Mouse (Mus musculus): ENCODE measurements around the gene Olfr1277. TPM values are rescaled to one million over a fixed set of nuclear protein-coding genes. Genes with fewer than 3 reads are reported as not detected.

Gene Olfr1277
- polyA plus RNA-seq (2014; fragmentation: Nextera tagmentation; extraction: Ambion mirVana): not detected in 2 replicates

- no peak within 1 kb of the TSS for H3K4me2 ChIP-seq (ENCODE audit: low read length)
- H3K9me3 ChIP-seq (replicated peaks; ENCODE audit: control insufficient read depth, low read length): no peaks in the 10 kb centered on the region
- H3K4me3 ChIP-seq (ENCODE audit: low read depth, low read length): no peak within 1 kb of the TSS
- H3K9ac ChIP-seq (ENCODE audit: low read length): no peak within 1 kb of the TSS
- WGBS: 80% methylated on average over 2 of the region's 2 CpGs
- DNase-seq (ENCODE audit: low spot score) (no peak), ATAC-seq (no peak)
- no peaks in the 10 kb centered on the region for H3K4me1 ChIP-seq (ENCODE audit: control insufficient read depth, insufficient read depth, low read length)
- H3K27ac ChIP-seq (ENCODE audit: low read depth, low read length): no peak within 1 kb of the TSS
- H3K27me3 ChIP-seq (replicated peaks; ENCODE audit: control insufficient read depth, insufficient read depth, low read length): no peaks in the 10 kb centered on the region
- H3K36me3 ChIP-seq (ENCODE audit: control insufficient read depth, insufficient read depth, low read length): no peaks in the 10 kb centered on the region
Observed at GRCm38 (mm10) chr2:111274006-111274405, at the start of gene Olfr1277. Gene Olfr1277 (minus strand): TSS chr2:111274106.

- no peaks in the 10 kb centered on the region for H3K27me3 ChIP-seq (replicated peaks; ENCODE audit: control insufficient read depth, insufficient read depth, low read length)
- no peak within 1 kb of the TSS for H3K4me3 ChIP-seq (ENCODE audit: low read depth, low read length)
- no peak within 1 kb of the TSS for H3K27ac ChIP-seq (ENCODE audit: low read depth, low read length)
- no peak within 1 kb of the TSS for H3K9ac ChIP-seq (ENCODE audit: low read length)
- no peaks in the 10 kb centered on the region for H3K9me3 ChIP-seq (replicated peaks; ENCODE audit: control insufficient read depth, low read length)
- ATAC-seq (no peak), DNase-seq (ENCODE audit: low spot score) (no peak)
- no peaks in the 10 kb centered on the region for H3K4me1 ChIP-seq (ENCODE audit: control insufficient read depth, insufficient read depth, low read length)
- H3K36me3 ChIP-seq (ENCODE audit: control insufficient read depth, insufficient read depth, low read length): no peaks in the 10 kb centered on the region
- H3K4me2 ChIP-seq (ENCODE audit: low read length): no peak within 1 kb of the TSS
Observed at GRCm38 (mm10) chr2:111313717-111314116, 39.8 kb upstream of the Olfr1277 start, which contains the start of gene Olfr1280. Gene Olfr1280 (plus strand): TSS chr2:111314017.

- H3K4me1 ChIP-seq (ENCODE audit: control insufficient read depth, insufficient read depth, low read length): no peaks in the 10 kb centered on the region
- DNase-seq (ENCODE audit: low spot score) (no peak), ATAC-seq (no peak)
- no peaks in the 10 kb centered on the region for H3K27me3 ChIP-seq (replicated peaks; ENCODE audit: control insufficient read depth, insufficient read depth, low read length)
- no peaks in the 10 kb centered on the region for H3K9me3 ChIP-seq (replicated peaks; ENCODE audit: control insufficient read depth, low read length)
- no peak within 1 kb of the TSS for H3K9ac ChIP-seq (ENCODE audit: low read length)
- no peak within 1 kb of the TSS for H3K4me3 ChIP-seq (ENCODE audit: low read depth, low read length)
- no peaks in the 10 kb centered on the region for H3K36me3 ChIP-seq (ENCODE audit: control insufficient read depth, insufficient read depth, low read length)
- no peak within 1 kb of the TSS for H3K4me2 ChIP-seq (ENCODE audit: low read length)
- H3K27ac ChIP-seq (ENCODE audit: low read depth, low read length): no peak within 1 kb of the TSS
Observed at GRCm38 (mm10) chr2:111300374-111300773, 26.5 kb upstream of the Olfr1277 start, which contains the start of gene Olfr1279. Gene Olfr1279 (plus strand): TSS chr2:111300635.

- Histone ChIP-seq H3K36me3 (ENCODE audit: control insufficient read depth, insufficient read depth, low read length) (no peaks in the 10 kb centered on the region), H3K9me3 (replicated peaks; ENCODE audit: control insufficient read depth, low read length) (no peaks in the 10 kb centered on the region), H3K27me3 (replicated peaks; ENCODE audit: control insufficient read depth, insufficient read depth, low read length) (no peaks in the 10 kb centered on the region), H3K27ac (ENCODE audit: low read depth, low read length) (no peak overlapping the region), H3K4me2 (ENCODE audit: low read length) (no peak overlapping the region), H3K4me3 (ENCODE audit: low read depth, low read length) (no peak overlapping the region), H3K9ac (ENCODE audit: low read length) (no peak overlapping the region), H3K4me1 (ENCODE audit: control insufficient read depth, insufficient read depth, low read length) (no peaks in the 10 kb centered on the region)
- DNase-seq (ENCODE audit: low spot score): no peak
- no peak for ATAC-seq
Observed at GRCm38 (mm10) chr2:111298541-111298940, 24.6 kb upstream of the Olfr1277 start.

- no peaks in the 10 kb centered on the region for H3K27me3 ChIP-seq (replicated peaks; ENCODE audit: control insufficient read depth, insufficient read depth, low read length)
- ATAC-seq: no peak
Observed at GRCm38 (mm10) chr2:111289836-111290235, 15.9 kb upstream of the Olfr1277 start, which contains the start of gene Olfr1278. Gene Olfr1278 (plus strand): TSS chr2:111290136.

GRCm38 (mm10) chr2:111254216-111254615 lies 19.7 kb downstream of the Olfr1277 start, which contains the start of gene Olfr1276:
Gene Olfr1276 (plus strand): TSS chr2:111254516.
- Histone ChIP-seq H3K4me3 (ENCODE audit: low read depth, low read length) (no peak within 1 kb of the TSS), H3K27ac (ENCODE audit: low read depth, low read length) (no peak within 1 kb of the TSS), H3K9ac (ENCODE audit: low read length) (no peak within 1 kb of the TSS), H3K27me3 (replicated peaks; ENCODE audit: control insufficient read depth, insufficient read depth, low read length) (no peaks in the 10 kb centered on the region), H3K36me3 (ENCODE audit: control insufficient read depth, insufficient read depth, low read length) (no peaks in the 10 kb centered on the region), H3K4me2 (ENCODE audit: low read length) (no peak within 1 kb of the TSS), H3K4me1 (ENCODE audit: control insufficient read depth, insufficient read depth, low read length) (no peaks in the 10 kb centered on the region), H3K9me3 (replicated peaks; ENCODE audit: control insufficient read depth, low read length) (no peaks in the 10 kb centered on the region)
- ATAC-seq (no peak), DNase-seq (ENCODE audit: low spot score) (no peak)

More at GRCm38 (mm10) chr2:111289836-111290235, 15.9 kb upstream of the Olfr1277 start, which contains the start of gene Olfr1278:
- Histone ChIP-seq H3K9me3 (replicated peaks; ENCODE audit: control insufficient read depth, low read length) (no peaks in the 10 kb centered on the region), H3K4me1 (ENCODE audit: control insufficient read depth, insufficient read depth, low read length) (no peaks in the 10 kb centered on the region), H3K9ac (ENCODE audit: low read length) (no peak within 1 kb of the TSS), H3K27ac (ENCODE audit: low read depth, low read length) (no peak within 1 kb of the TSS), H3K4me2 (ENCODE audit: low read length) (no peak within 1 kb of the TSS), H3K36me3 (ENCODE audit: control insufficient read depth, insufficient read depth, low read length) (no peaks in the 10 kb centered on the region), H3K4me3 (ENCODE audit: low read depth, low read length) (no peak within 1 kb of the TSS)
- DNase-seq (ENCODE audit: low spot score): no peak

- Histone ChIP-seq H3K9me3 (replicated peaks; ENCODE audit: control insufficient read depth, low read length) (no peaks in the 10 kb centered on the region), H3K9ac (ENCODE audit: low read length) (no peak within 1 kb of the TSS), H3K27ac (ENCODE audit: low read depth, low read length) (no peak within 1 kb of the TSS), H3K36me3 (ENCODE audit: control insufficient read depth, insufficient read depth, low read length) (no peaks in the 10 kb centered on the region), H3K27me3 (replicated peaks; ENCODE audit: control insufficient read depth, insufficient read depth, low read length) (no peaks in the 10 kb centered on the region), H3K4me2 (ENCODE audit: low read length) (no peak within 1 kb of the TSS), H3K4me3 (ENCODE audit: low read depth, low read length) (no peak within 1 kb of the TSS), H3K4me1 (ENCODE audit: control insufficient read depth, insufficient read depth, low read length) (no peaks in the 10 kb centered on the region)
- DNase-seq (ENCODE audit: low spot score): no peak
- WGBS: 79% methylated on average over 1 of the region's 1 CpGs
- ATAC-seq: no peak
Observed at GRCm38 (mm10) chr2:111235186-111235585, 38.7 kb downstream of the Olfr1277 start, which contains the start of gene Olfr1275. Gene Olfr1275 (minus strand): TSS chr2:111235286.

- ATAC-seq (no peak), DNase-seq (ENCODE audit: low spot score) (no peak)
- WGBS: 90% methylated on average over 6 of the region's 6 CpGs
- Histone ChIP-seq H3K27ac (ENCODE audit: low read depth, low read length) (no peak within 1 kb of the TSS), H3K4me1 (ENCODE audit: control insufficient read depth, insufficient read depth, low read length) (no peaks in the 10 kb centered on the region), H3K36me3 (ENCODE audit: control insufficient read depth, insufficient read depth, low read length) (no peaks in the 10 kb centered on the region), H3K4me3 (ENCODE audit: low read depth, low read length) (no peak within 1 kb of the TSS), H3K4me2 (ENCODE audit: low read length) (no peak within 1 kb of the TSS), H3K9ac (ENCODE audit: low read length) (no peak within 1 kb of the TSS), H3K27me3 (replicated peaks; ENCODE audit: control insufficient read depth, insufficient read depth, low read length) (no peaks in the 10 kb centered on the region), H3K9me3 (replicated peaks; ENCODE audit: control insufficient read depth, low read length) (no peaks in the 10 kb centered on the region)
Observed at GRCm38 (mm10) chr2:111229502-111229901, 44.4 kb downstream of the Olfr1277 start, which contains the start of gene 4930430A15Rik. Gene 4930430A15Rik (minus strand): TSS chr2:111229602.

Measured in forebrain, embryonic 14.5 days (tissue).